23 mouse cellular contexts compared by ENCODE assay signal in genomic region chr14:24890856-24891255, GRCm38 (mm10).
"Had no signal": no experiment of that assay in that cellular context is flagged by ENCODE, and none has a peak within 500 bp of the region (broad histone marks: within the 10 kb centered on the region; RNA-seq: fewer than 3 reads in every experiment).

No protein-coding gene starts in this region.

- H3K27me3 ChIP-seq: limb, embryonic 15.5 days; midbrain, embryonic 12.5 days; midbrain, embryonic 15.5 days; neural tube, embryonic 12.5 days; neural tube, embryonic 15.5 days had no signal

- H3K4me3 ChIP-seq: layer of hippocampus, adult 2 months; limb, embryonic 15.5 days; midbrain, embryonic 12.5 days; midbrain, embryonic 15.5 days; neural tube, embryonic 12.5 days; neural tube, embryonic 15.5 days had no signal

- H3K9me3 ChIP-seq: limb, embryonic 15.5 days; midbrain, embryonic 12.5 days; midbrain, embryonic 15.5 days; neural tube, embryonic 12.5 days; neural tube, embryonic 15.5 days had no signal

- H3K4me2 ChIP-seq: limb, embryonic 15.5 days; liver, embryonic 11.5 days; lung, embryonic 14.5 days; midbrain, embryonic 12.5 days; midbrain, embryonic 15.5 days; neural tube, embryonic 12.5 days; neural tube, embryonic 15.5 days had no signal

- H3K27ac ChIP-seq: layer of hippocampus, adult 2 months; limb, embryonic 15.5 days; liver, embryonic 14.5 days; macrophage; midbrain, embryonic 12.5 days; midbrain, embryonic 15.5 days; neural tube, embryonic 12.5 days; neural tube, embryonic 15.5 days; stomach, postnatal 0 days had no signal

- H3K4me1 ChIP-seq: midbrain, embryonic 12.5 days; midbrain, embryonic 15.5 days; neural tube, embryonic 12.5 days; neural tube, embryonic 15.5 days had no signal

- H3K36me3 ChIP-seq: limb, embryonic 15.5 days; midbrain, embryonic 12.5 days; midbrain, embryonic 15.5 days; neural tube, embryonic 12.5 days; neural tube, embryonic 15.5 days had no signal

- ATAC-seq: intestine, postnatal 0 days; liver, postnatal 0 days; lung, postnatal 0 days; midbrain, embryonic 15.5 days had no signal

- DNase-seq: kidney, adult 8-10 months; kidney, postnatal 10 days; layer of hippocampus, adult 9-11 months; liver, postnatal 0 days; lung, embryonic 14.5 days; right cerebral cortex, adult 18-20 months; right cerebral cortex, postnatal 14 days; right cerebral cortex, postnatal 4 days; thymus, adult 2 months; thymus, postnatal 14 days; thymus, postnatal 4 days had no signal

- H3K9ac ChIP-seq: limb, embryonic 15.5 days; liver, embryonic 14.5 days; liver, postnatal 0 days; lung, embryonic 14.5 days; midbrain, embryonic 12.5 days; midbrain, embryonic 15.5 days; neural tube, embryonic 12.5 days; neural tube, embryonic 15.5 days had no signal
